Comparison of ENCODE assay signal across 15 mouse cellular contexts in genomic region chr9:104760031-104760430, GRCm38 (mm10).
"Had no signal": no experiment of that assay in that cellular context is flagged by ENCODE, and none has a peak within 500 bp of the region (broad histone marks: within the 10 kb centered on the region; RNA-seq: fewer than 3 reads in every experiment).

No protein-coding gene starts in this region.

- DNase-seq: gastrocnemius, adult 2 months; gastrocnemius, postnatal 10 days; gastrocnemius, postnatal 25 days; heart, adult 18-20 months; heart, postnatal 14 days; heart, postnatal 36 days; kidney, adult 11 months; kidney, postnatal 14 days; kidney, postnatal 36 days; layer of hippocampus, adult 9-11 months; layer of hippocampus, postnatal 36 days; liver; liver, embryonic 13.5 days had no signal

- ATAC-seq: hindbrain, postnatal 0 days; intestine, embryonic 16.5 days had no signal
